Mouse (Mus musculus) intestine, postnatal 0 days (tissue): ENCODE data around the gene Gm826. TPM values are rescaled to one million over a fixed set of nuclear protein-coding genes. Genes with fewer than 3 reads are reported as not detected.
A peak's percentile ranks its signal among the peaks of the same experiment; 100 is the strongest.

Experiments used
- ATAC-seq: fragments of 200-750 bp; cut with Nextera tagmentation; 2 replicates; pipeline ENCODE4 v1.8.0; 2017; ENCODE audit warnings: mild to moderate bottlenecking, moderate TSS enrichment, moderate library complexity
- H3K27ac ChIP-seq: fragments of 300-500 bp; sonication (generic); 2 replicates; pipeline ENCODE4 v1.5.1; 2014; ENCODE audit warnings: mild to moderate bottlenecking, low read depth, low read length, moderate library complexity
- H3K27me3 ChIP-seq: fragments of 300-500 bp; sonication (generic); replicated peaks from 2 replicates; pipeline ENCODE4 v1.6.1; 2014; ENCODE audit warnings: low read length, mixed read lengths; ENCODE audit not compliant: control insufficient read depth, insufficient read depth
- H3K36me3 ChIP-seq: fragments of 300-500 bp; sonication (generic); 2 replicates; pipeline ENCODE4 v1.6.1; 2014; ENCODE audit warnings: mild to moderate bottlenecking, moderate library complexity; ENCODE audit not compliant: control insufficient read depth, insufficient read depth
- H3K4me1 ChIP-seq: fragments of 300-500 bp; sonication (generic); replicated peaks from 2 replicates; pipeline ENCODE4 v1.6.1; 2014; ENCODE audit warnings: antibody characterized with exemption, low read length, mixed read lengths; ENCODE audit not compliant: control insufficient read depth, insufficient read depth
- H3K4me2 ChIP-seq: fragments of 300-500 bp; sonication (generic); replicated peaks from 2 replicates; pipeline ENCODE4 v1.6.1; 2014; ENCODE audit warnings: low read depth, mild to moderate bottlenecking, moderate library complexity
- H3K4me3 ChIP-seq: fragments of 300-500 bp; sonication (generic); 2 replicates; pipeline ENCODE4 v1.5.1; 2014; ENCODE audit warnings: low read depth, low read length
- H3K9ac ChIP-seq: fragments of 300-500 bp; sonication (generic); 2 replicates; pipeline ENCODE4 v1.6.1; 2014; ENCODE audit warnings: mild to moderate bottlenecking, low read depth, low read length
- H3K9me3 ChIP-seq: fragments of 300-500 bp; sonication (generic); 2 replicates; pipeline ENCODE4 v1.6.1; 2016; ENCODE audit warnings: mixed run types; ENCODE audit not compliant: control insufficient read depth
- CTCF ChIP-seq: sonication (generic); IDR thresholded peaks from 2 replicates; pipeline ENCODE4 v1.5.1; 2016; ENCODE audit warnings: low read depth, mild to moderate bottlenecking, control low read depth, antibody characterized with exemption, moderate library complexity
- WGBS: fragments of 180-500 bp; shearing (Covaris S2); extraction: QIAGEN DNeasy Blood & Tissue Kit; methylation state at CpG from one replicate; pipeline ENCODE4 v1.1.7; 2014; 5-methylcytosine and 5-hydroxymethylcytosine counted together
- polyA plus RNA-seq: library from polyadenylated mRNA; unstranded; fragments of >200 nt; fragmentation: Nextera tagmentation; extraction: Ambion mirVana; gene quantifications from 2 replicates; pipeline ENCODE4 v1.2.1, GENCODE M21; 2015

Gene Gm826
- polyA plus RNA-seq, 1 experiment from 2014 or later: 6.2 TPM

DNA sequence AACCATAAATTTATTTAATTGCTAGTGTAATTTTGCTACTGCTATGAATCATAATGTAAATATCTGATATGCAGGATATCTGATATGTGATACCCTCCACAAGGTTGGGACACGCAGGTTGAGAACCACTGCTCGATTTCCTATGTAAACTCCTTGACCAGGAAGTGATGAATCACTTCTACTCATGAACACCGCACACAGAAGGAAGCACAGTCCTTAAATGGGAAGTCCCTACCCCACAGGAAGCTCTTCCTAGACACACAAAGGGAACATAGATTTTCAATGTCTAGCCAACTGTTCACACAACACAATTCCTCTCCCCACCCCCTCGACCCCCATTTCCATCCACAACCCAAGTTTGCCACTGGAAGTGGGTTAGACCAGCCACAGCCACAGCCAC is 15.7 kb downstream of the Gm826 start:
- no peaks in the 10 kb centered on the region for H3K4me1 ChIP-seq
- no peaks in the 10 kb centered on the region for H3K36me3 ChIP-seq
- H3K27me3 ChIP-seq: no peaks in the 10 kb centered on the region; the same call in 1 of the 2 replicates
- no peak overlapping the region for H3K9ac ChIP-seq
- H3K27ac ChIP-seq: no peak overlapping the region
- WGBS: 44% methylated on average over 4 of the region's 4 CpGs
- H3K9me3 ChIP-seq: no peaks in the 10 kb centered on the region
- H3K4me2 ChIP-seq: no peak overlapping the region
- no peak for ATAC-seq
- no peak for TF ChIP-seq CTCF
- no peak overlapping the region for H3K4me3 ChIP-seq

- Histone ChIP-seq H3K27ac (no peak overlapping the region), H3K4me3 (no peak overlapping the region), H3K9ac (no peak overlapping the region), H3K9me3 (no peaks in the 10 kb centered on the region), H3K4me2 (no peak overlapping the region), H3K36me3 (no peaks in the 10 kb centered on the region), H3K4me1 (no peaks in the 10 kb centered on the region), H3K27me3 (no peaks in the 10 kb centered on the region; the same call in 1 of the 2 replicates)
- no peak for TF ChIP-seq CTCF
- WGBS: 31% methylated on average over 12 of the region's 12 CpGs
- peak; percentile 79 for ATAC-seq
Observed at GRCm38 (mm10) chr2:160313595-160314007, 20.4 kb downstream of the Gm826 start.

DNA sequence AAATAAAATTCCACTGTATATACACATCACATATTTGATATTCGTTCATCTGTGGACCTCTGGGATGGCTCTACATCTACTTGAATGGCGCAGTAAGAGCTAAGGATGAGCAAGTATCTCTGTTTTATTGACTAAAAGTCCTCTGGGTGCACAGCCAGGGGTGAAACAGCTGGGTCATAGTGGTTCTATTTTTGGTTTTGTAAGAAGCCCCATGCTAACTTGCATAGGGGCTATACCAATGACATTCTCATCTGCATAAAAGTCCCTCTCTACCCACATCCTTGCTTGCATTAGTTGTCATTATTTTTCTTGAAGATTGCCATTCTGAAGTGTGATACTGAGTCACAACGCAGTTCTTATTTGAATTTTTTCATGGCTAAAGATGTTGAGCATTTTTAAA is 28.9 kb downstream of the Gm826 start:
- Histone ChIP-seq H3K36me3 (no peaks in the 10 kb centered on the region), H3K27me3 (no peaks in the 10 kb centered on the region), H3K4me2 (no peak overlapping the region), H3K4me3 (no peak overlapping the region), H3K27ac (no peak overlapping the region), H3K9me3 (no peaks in the 10 kb centered on the region), H3K4me1 (no peaks in the 10 kb centered on the region), H3K9ac (no peak overlapping the region)
- no peak for ATAC-seq
- no peak for TF ChIP-seq CTCF
- 85% methylated on average over 3 of the region's 3 CpGs for WGBS

DNA sequence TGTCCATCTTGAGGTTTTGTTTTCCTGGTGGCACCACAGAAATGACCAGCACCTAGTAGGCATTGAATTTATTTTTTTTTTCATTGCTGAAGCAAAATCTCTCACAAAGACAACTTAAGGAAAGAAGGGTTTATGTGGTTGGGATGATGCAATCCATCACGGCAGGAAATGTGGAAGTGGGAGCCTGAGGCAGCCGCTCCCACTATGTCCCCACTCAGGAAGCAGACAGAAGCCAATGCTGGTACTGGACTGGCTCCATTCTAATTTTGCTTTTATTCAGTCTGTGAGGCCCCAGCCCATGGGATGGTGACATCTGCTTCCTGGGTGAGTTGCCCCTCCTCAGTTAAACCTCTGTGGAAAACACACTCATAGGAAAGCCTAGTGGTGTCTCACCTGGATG is 30.0 kb downstream of the Gm826 start:
- H3K36me3 ChIP-seq: no peaks in the 10 kb centered on the region
- H3K27ac ChIP-seq: no peak overlapping the region
- 73% methylated on average over 2 of the region's 2 CpGs for WGBS
- no peaks in the 10 kb centered on the region for H3K9me3 ChIP-seq
- no peak overlapping the region for H3K4me2 ChIP-seq
- H3K27me3 ChIP-seq: no peaks in the 10 kb centered on the region
- TF ChIP-seq CTCF: no peak
- no peak overlapping the region for H3K4me3 ChIP-seq
- no peaks in the 10 kb centered on the region for H3K4me1 ChIP-seq
- no peak overlapping the region for H3K9ac ChIP-seq
- no peak for ATAC-seq

GRCm38 (mm10) chr2:160302013-160302412 is 31.9 kb downstream of the Gm826 start:
- no peaks in the 10 kb centered on the region for H3K27me3 ChIP-seq
- H3K4me3 ChIP-seq: no peak overlapping the region
- no peak for ATAC-seq
- H3K27ac ChIP-seq: no peak overlapping the region
- H3K36me3 ChIP-seq: no peaks in the 10 kb centered on the region
- 50% methylated on average over 4 of the region's 4 CpGs for WGBS
- H3K4me2 ChIP-seq: no peak overlapping the region
- H3K4me1 ChIP-seq: no peaks in the 10 kb centered on the region
- no peak overlapping the region for H3K9ac ChIP-seq
- TF ChIP-seq CTCF: no peak
- H3K9me3 ChIP-seq: no peaks in the 10 kb centered on the region

DNA sequence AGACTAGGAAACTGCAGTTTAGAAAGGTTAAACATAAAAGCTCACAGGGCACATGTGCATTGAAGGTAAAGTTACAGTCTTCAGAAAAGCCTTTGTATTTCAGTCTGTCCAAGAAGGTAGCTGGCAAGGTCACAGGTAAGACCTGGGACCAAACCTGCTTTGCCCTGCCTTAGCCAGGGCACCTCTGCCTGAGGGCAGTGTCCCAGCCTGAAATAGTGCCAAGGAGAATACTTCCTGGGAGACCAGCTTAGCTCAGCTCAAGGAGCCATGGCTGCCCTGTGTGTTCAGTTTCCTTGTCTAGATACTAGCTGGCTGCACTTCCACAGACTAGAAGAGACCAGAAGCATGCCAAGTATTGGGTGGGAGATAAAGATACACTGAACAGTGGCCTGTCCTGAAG is 35.4 kb downstream of the Gm826 start:
- no peak for TF ChIP-seq CTCF
- ATAC-seq: no peak
- Histone ChIP-seq H3K4me2 (no peak overlapping the region), H3K4me3 (no peak overlapping the region), H3K9me3 (no peaks in the 10 kb centered on the region), H3K27me3 (no peaks in the 10 kb centered on the region), H3K36me3 (no peaks in the 10 kb centered on the region), H3K27ac (no peak overlapping the region), H3K9ac (no peak overlapping the region), H3K4me1 (no peaks in the 10 kb centered on the region)

GRCm38 (mm10) chr2:160288538-160289151 is 45.3 kb downstream of the Gm826 start:
- no peaks in the 10 kb centered on the region for H3K4me1 ChIP-seq
- ATAC-seq: no peak
- H3K4me3 ChIP-seq: no peak overlapping the region
- no peaks in the 10 kb centered on the region for H3K9me3 ChIP-seq
- H3K9ac ChIP-seq: no peak overlapping the region
- no peaks in the 10 kb centered on the region for H3K27me3 ChIP-seq
- TF ChIP-seq CTCF: no peak
- no peaks in the 10 kb centered on the region for H3K36me3 ChIP-seq
- 62% methylated on average over 10 of the region's 10 CpGs for WGBS
- no peak overlapping the region for H3K27ac ChIP-seq
- no peak overlapping the region for H3K4me2 ChIP-seq
